Mouse (Mus musculus): ENCODE results near the gene Papolb. TPM values are rescaled to one million over a fixed set of nuclear protein-coding genes. Genes with fewer than 3 reads are reported as not detected.

Papolb gene
- polyA plus RNA-seq, 1 experiment from 2014 or later = not detected

DNA sequence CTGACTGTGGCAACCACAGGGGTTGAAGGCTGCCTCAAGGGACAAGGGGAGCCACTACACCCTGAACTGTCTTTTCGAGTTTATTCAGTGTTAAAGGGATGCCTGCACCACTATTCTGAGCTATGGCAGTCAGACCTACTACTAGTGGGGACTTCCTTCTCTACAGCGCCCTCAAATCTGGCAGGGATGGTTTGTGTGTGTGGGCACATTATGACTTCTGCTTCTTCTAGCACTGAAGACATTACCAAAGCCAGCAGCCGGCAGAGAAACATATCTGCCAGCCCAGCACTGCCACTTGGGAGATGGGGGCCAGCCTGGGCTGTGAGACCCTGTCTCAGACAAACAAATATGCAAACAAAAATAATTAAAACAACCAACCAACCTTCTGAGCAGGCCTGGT, 25.7 kb downstream of the Papolb start:
- ATAC-seq (ENCODE audit: low read depth) = no peak
- Histone ChIP-seq H3K4me1 (ENCODE audit: control insufficient read depth, low read depth, low read length) (no peaks in the 10 kb centered on the region), H3K36me3 (ENCODE audit: control insufficient read depth, insufficient read depth) (no peaks in the 10 kb centered on the region)

GRCm38 (mm10) chr5:142502414-142502813, 27.5 kb downstream of the Papolb start:
- no peak overlapping the region for H3K27ac ChIP-seq (ENCODE audit: low read length)
- H3K4me1 ChIP-seq (ENCODE audit: control insufficient read depth, low read depth, low read length) = no peaks in the 10 kb centered on the region
- WGBS (ENCODE audit: insufficient replicate concordance) = 0% methylated on average over 3 of the region's 3 CpGs
- peak; percentile 63; the same call in 1 of the 2 replicates for ATAC-seq (ENCODE audit: low read depth)
- H3K9me3 ChIP-seq (replicated peaks; ENCODE audit: control insufficient read depth, low read length) = no peaks in the 10 kb centered on the region
- H3K36me3 ChIP-seq (ENCODE audit: control insufficient read depth, insufficient read depth) = no peaks in the 10 kb centered on the region
- no peak overlapping the region for H3K4me2 ChIP-seq (ENCODE audit: low read depth, low read length)
- H3K27me3 ChIP-seq (ENCODE audit: control insufficient read depth, insufficient read depth, low read depth, low read length) = no peaks in the 10 kb centered on the region
- no peak overlapping the region for H3K9ac ChIP-seq (ENCODE audit: low read depth, low read length)
- no peak overlapping the region for H3K4me3 ChIP-seq (ENCODE audit: low read depth, low read length)

More for the DNA sequence above, 25.7 kb downstream of the Papolb start:
- no peak overlapping the region for H3K9ac ChIP-seq (ENCODE audit: low read depth, low read length)
- no peak overlapping the region for H3K4me2 ChIP-seq (ENCODE audit: low read depth, low read length)
- H3K27ac ChIP-seq (ENCODE audit: low read length) = no peak overlapping the region
- H3K4me3 ChIP-seq (ENCODE audit: low read depth, low read length) = no peak overlapping the region
- no peaks in the 10 kb centered on the region for H3K9me3 ChIP-seq (replicated peaks; ENCODE audit: control insufficient read depth, low read length)
- WGBS (ENCODE audit: insufficient replicate concordance) = 42% methylated on average over 3 of the region's 3 CpGs
- no peaks in the 10 kb centered on the region for H3K27me3 ChIP-seq (ENCODE audit: control insufficient read depth, insufficient read depth, low read depth, low read length)

DNA sequence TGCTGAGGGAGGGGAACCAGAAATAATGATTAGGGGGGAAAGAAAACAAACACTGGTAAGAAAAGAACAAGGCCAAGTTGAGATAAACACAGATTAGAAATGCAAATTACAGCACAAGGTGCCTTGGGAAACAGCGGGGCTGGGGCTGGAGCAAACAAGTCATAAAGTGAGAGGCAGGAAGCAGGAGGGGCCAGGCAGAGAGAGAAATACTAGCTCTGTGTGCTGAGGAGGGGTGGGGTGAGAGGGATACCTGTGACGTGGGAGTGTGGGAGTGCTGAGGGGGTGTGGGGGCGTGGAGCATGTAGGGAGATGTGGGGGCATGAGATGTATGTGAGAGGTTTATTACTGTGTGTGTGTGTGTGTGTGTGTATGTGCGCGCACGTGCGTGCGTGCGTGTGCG, 29.0 kb downstream of the Papolb start:
- H3K9me3 ChIP-seq (replicated peaks; ENCODE audit: control insufficient read depth, low read length) = no peaks in the 10 kb centered on the region
- 58% methylated on average over 10 of the region's 10 CpGs for WGBS (ENCODE audit: insufficient replicate concordance)
- H3K27me3 ChIP-seq (ENCODE audit: control insufficient read depth, insufficient read depth, low read depth, low read length) = no peaks in the 10 kb centered on the region
- no peak overlapping the region for H3K4me2 ChIP-seq (ENCODE audit: low read depth, low read length)
- ATAC-seq (ENCODE audit: low read depth) = no peak
- no peak overlapping the region for H3K27ac ChIP-seq (ENCODE audit: low read length)
- no peaks in the 10 kb centered on the region for H3K36me3 ChIP-seq (ENCODE audit: control insufficient read depth, insufficient read depth)
- H3K4me1 ChIP-seq (ENCODE audit: control insufficient read depth, low read depth, low read length) = no peaks in the 10 kb centered on the region
- no peak overlapping the region for H3K9ac ChIP-seq (ENCODE audit: low read depth, low read length)
- H3K4me3 ChIP-seq (ENCODE audit: low read depth, low read length) = no peak overlapping the region

DNA sequence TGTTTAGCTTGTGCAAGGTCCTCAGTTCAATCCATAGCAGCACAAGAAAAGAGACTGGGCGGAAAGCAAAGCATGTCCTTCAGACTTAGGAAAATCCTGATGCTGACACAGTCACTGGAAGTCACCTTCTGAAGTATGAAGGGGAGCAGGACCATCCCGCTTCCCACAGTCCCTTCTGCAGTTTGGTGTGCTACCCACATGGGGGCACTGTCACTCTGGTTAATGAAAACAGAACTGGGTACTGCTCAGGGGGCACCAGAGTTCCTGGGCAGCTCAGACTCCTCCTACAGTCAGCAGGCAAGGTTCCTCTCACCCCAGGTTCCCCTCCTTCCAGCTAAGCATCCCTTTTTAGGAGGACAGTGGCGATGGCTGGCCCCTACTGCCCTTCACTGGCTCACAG, 30.9 kb downstream of the Papolb start:
- no peaks in the 10 kb centered on the region for H3K4me1 ChIP-seq (ENCODE audit: control insufficient read depth, low read depth, low read length)
- WGBS (ENCODE audit: insufficient replicate concordance) = 25% methylated on average over 3 of the region's 3 CpGs
- no peaks in the 10 kb centered on the region for H3K9me3 ChIP-seq (replicated peaks; ENCODE audit: control insufficient read depth, low read length)
- no peak overlapping the region for H3K9ac ChIP-seq (ENCODE audit: low read depth, low read length)
- ATAC-seq (ENCODE audit: low read depth) = no peak
- H3K4me2 ChIP-seq (ENCODE audit: low read depth, low read length) = no peak overlapping the region
- H3K27me3 ChIP-seq (ENCODE audit: control insufficient read depth, insufficient read depth, low read depth, low read length) = no peaks in the 10 kb centered on the region
- no peak overlapping the region for H3K27ac ChIP-seq (ENCODE audit: low read length)
- no peaks in the 10 kb centered on the region for H3K36me3 ChIP-seq (ENCODE audit: control insufficient read depth, insufficient read depth)
- H3K4me3 ChIP-seq (ENCODE audit: low read depth, low read length) = no peak overlapping the region

GRCm38 (mm10) chr5:142495321-142496096, 34.4 kb downstream of the Papolb start:
- Histone ChIP-seq H3K27me3 (ENCODE audit: control insufficient read depth, insufficient read depth, low read depth, low read length) (no peaks in the 10 kb centered on the region), H3K4me1 (ENCODE audit: control insufficient read depth, low read depth, low read length) (no peaks in the 10 kb centered on the region), H3K36me3 (ENCODE audit: control insufficient read depth, insufficient read depth) (no peaks in the 10 kb centered on the region), H3K9me3 (replicated peaks; ENCODE audit: control insufficient read depth, low read length) (no peaks in the 10 kb centered on the region), H3K9ac (ENCODE audit: low read depth, low read length) (no peak overlapping the region), H3K27ac (ENCODE audit: low read length) (no peak overlapping the region), H3K4me2 (ENCODE audit: low read depth, low read length) (no peak overlapping the region), H3K4me3 (ENCODE audit: low read depth, low read length) (no peak overlapping the region)
- 57% methylated on average over 14 of the region's 14 CpGs for WGBS (ENCODE audit: insufficient replicate concordance)
- ATAC-seq (ENCODE audit: low read depth) = no peak

GRCm38 (mm10) chr5:142493307-142493706, 36.6 kb downstream of the Papolb start:
- no peaks in the 10 kb centered on the region for H3K36me3 ChIP-seq (ENCODE audit: control insufficient read depth, insufficient read depth)
- no peak for ATAC-seq (ENCODE audit: low read depth)
- H3K4me2 ChIP-seq (ENCODE audit: low read depth, low read length) = no peak overlapping the region
- H3K9me3 ChIP-seq (replicated peaks; ENCODE audit: control insufficient read depth, low read length) = no peaks in the 10 kb centered on the region
- H3K4me1 ChIP-seq (ENCODE audit: control insufficient read depth, low read depth, low read length) = no peaks in the 10 kb centered on the region
- no peaks in the 10 kb centered on the region for H3K27me3 ChIP-seq (ENCODE audit: control insufficient read depth, insufficient read depth, low read depth, low read length)
- H3K9ac ChIP-seq (ENCODE audit: low read depth, low read length) = no peak overlapping the region
- WGBS (ENCODE audit: insufficient replicate concordance) = 59% methylated on average over 3 of the region's 3 CpGs
- H3K4me3 ChIP-seq (ENCODE audit: low read depth, low read length) = no peak overlapping the region
- no peak overlapping the region for H3K27ac ChIP-seq (ENCODE audit: low read length)

- H3K9me3 ChIP-seq (replicated peaks; ENCODE audit: control insufficient read depth, low read length) = no peaks in the 10 kb centered on the region
- H3K27me3 ChIP-seq (ENCODE audit: control insufficient read depth, insufficient read depth, low read depth, low read length) = no peaks in the 10 kb centered on the region
- H3K27ac ChIP-seq (ENCODE audit: low read length) = no peak overlapping the region
- WGBS (ENCODE audit: insufficient replicate concordance) = 42% methylated on average over 9 of the region's 9 CpGs
- no peaks in the 10 kb centered on the region for H3K36me3 ChIP-seq (ENCODE audit: control insufficient read depth, insufficient read depth)
- H3K4me3 ChIP-seq (ENCODE audit: low read depth, low read length) = no peak overlapping the region
- no peaks in the 10 kb centered on the region for H3K4me1 ChIP-seq (ENCODE audit: control insufficient read depth, low read depth, low read length)
- no peak overlapping the region for H3K9ac ChIP-seq (ENCODE audit: low read depth, low read length)
- no peak overlapping the region for H3K4me2 ChIP-seq (ENCODE audit: low read depth, low read length)
- ATAC-seq (ENCODE audit: low read depth) = no peak
These were observed 39.7 kb downstream of the Papolb start for GRCm38 (mm10) chr5:142489955-142490707.

- H3K27me3 ChIP-seq (ENCODE audit: control insufficient read depth, insufficient read depth, low read depth, low read length) = no peaks in the 10 kb centered on the region
- ATAC-seq (ENCODE audit: low read depth) = no peak
- H3K27ac ChIP-seq (ENCODE audit: low read length) = no peak overlapping the region
- H3K4me3 ChIP-seq (ENCODE audit: low read depth, low read length) = no peak overlapping the region
- H3K4me2 ChIP-seq (ENCODE audit: low read depth, low read length) = no peak overlapping the region
- no peaks in the 10 kb centered on the region for H3K9me3 ChIP-seq (replicated peaks; ENCODE audit: control insufficient read depth, low read length)
- no peaks in the 10 kb centered on the region for H3K4me1 ChIP-seq (ENCODE audit: control insufficient read depth, low read depth, low read length)
- no peak overlapping the region for H3K9ac ChIP-seq (ENCODE audit: low read depth, low read length)
- WGBS (ENCODE audit: insufficient replicate concordance) = 53% methylated on average over 9 of the region's 9 CpGs
- H3K36me3 ChIP-seq (ENCODE audit: control insufficient read depth, insufficient read depth) = no peaks in the 10 kb centered on the region
These were observed 43.2 kb downstream of the Papolb start for GRCm38 (mm10) chr5:142486654-142487053.

GRCm38 (mm10) chr5:142483581-142483980, 46.3 kb downstream of the Papolb start:
- no peak overlapping the region for H3K4me3 ChIP-seq (ENCODE audit: low read depth, low read length)
- ATAC-seq (ENCODE audit: low read depth) = no peak
- H3K27me3 ChIP-seq (ENCODE audit: control insufficient read depth, insufficient read depth, low read depth, low read length) = no peaks in the 10 kb centered on the region
- H3K27ac ChIP-seq (ENCODE audit: low read length) = no peak overlapping the region
- no peaks in the 10 kb centered on the region for H3K36me3 ChIP-seq (ENCODE audit: control insufficient read depth, insufficient read depth)
- H3K9ac ChIP-seq (ENCODE audit: low read depth, low read length) = no peak overlapping the region
- H3K9me3 ChIP-seq (replicated peaks; ENCODE audit: control insufficient read depth, low read length) = no peaks in the 10 kb centered on the region
- 75% methylated on average over 5 of the region's 5 CpGs for WGBS (ENCODE audit: insufficient replicate concordance)
- H3K4me2 ChIP-seq (ENCODE audit: low read depth, low read length) = no peak overlapping the region
- H3K4me1 ChIP-seq (ENCODE audit: control insufficient read depth, low read depth, low read length) = no peaks in the 10 kb centered on the region
